Mouse (Mus musculus) kidney, postnatal 36 days (tissue): ENCODE data around the gene Il10.

ENCODE experiments used
- DNase-seq, 2 experiments: peaks; one replicate each; pipeline ENCODE4 v3.0.0; 2021 to 2022; ENCODE audit warnings: mixed read lengths in 2 of 2

Il10 gene

GRCm38 (mm10) chr1:131019492-131020098 is at the start of gene Il10:
Gene Il10, plus strand, starts transcription at chr1:131019845.
- DNase-seq: no peak

- DNase-seq: peak; percentile 41 to 71
Measured at GRCm38 (mm10) chr1:130979455-130979854, 40.2 kb upstream of the Il10 start.

- DNase-seq: peak; percentile 23 to 31
Measured at GRCm38 (mm10) chr1:130984441-130984840, 35.2 kb upstream of the Il10 start.

DNA sequence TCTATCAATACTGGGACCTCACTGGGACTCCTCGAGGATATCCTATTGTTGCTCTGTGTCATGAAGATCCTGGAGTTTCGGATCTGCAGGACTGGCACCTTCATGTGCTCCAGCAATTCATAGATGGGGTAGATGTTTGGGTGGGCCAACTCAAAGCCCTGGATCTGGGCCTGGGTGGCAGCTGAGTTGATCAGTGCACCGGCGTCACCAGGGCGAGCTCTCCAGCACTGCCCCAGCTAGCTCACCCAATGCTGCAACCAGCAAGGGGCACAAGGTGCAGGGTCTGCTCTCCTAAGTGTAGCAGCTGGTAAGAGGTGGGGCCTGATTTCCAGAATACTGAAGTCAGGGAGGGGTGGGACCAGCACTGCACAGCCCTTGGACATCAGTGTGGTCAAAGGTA is 32.6 kb upstream of the Il10 start:
- no peak for DNase-seq

DNA sequence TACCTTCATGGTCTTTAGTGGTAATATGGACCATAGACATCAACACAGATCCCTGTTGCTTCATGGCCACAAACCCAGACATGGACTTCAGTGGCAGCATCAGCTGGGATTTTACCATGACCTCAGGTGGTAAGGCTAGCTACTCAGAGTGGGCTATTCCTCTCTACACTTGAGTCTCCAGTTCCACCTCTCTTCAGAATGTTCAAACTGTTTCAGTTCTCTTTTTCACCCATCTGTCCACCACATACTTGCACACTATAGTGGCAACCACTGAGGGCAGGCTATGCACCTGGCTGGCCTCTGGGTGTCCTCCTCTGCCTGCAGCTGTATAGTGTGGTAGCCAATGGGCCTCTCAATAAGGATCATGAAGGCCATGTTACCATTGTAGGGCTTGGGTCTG is 32.2 kb upstream of the Il10 start:
- peak in 1 of 2 experiments; percentile 19 for DNase-seq

GRCm38 (mm10) chr1:130989331-130989730 is 30.3 kb upstream of the Il10 start:
- no peak for DNase-seq

- no peak for DNase-seq
Measured at GRCm38 (mm10) chr1:130990448-130990847, 29.2 kb upstream of the Il10 start.

DNA sequence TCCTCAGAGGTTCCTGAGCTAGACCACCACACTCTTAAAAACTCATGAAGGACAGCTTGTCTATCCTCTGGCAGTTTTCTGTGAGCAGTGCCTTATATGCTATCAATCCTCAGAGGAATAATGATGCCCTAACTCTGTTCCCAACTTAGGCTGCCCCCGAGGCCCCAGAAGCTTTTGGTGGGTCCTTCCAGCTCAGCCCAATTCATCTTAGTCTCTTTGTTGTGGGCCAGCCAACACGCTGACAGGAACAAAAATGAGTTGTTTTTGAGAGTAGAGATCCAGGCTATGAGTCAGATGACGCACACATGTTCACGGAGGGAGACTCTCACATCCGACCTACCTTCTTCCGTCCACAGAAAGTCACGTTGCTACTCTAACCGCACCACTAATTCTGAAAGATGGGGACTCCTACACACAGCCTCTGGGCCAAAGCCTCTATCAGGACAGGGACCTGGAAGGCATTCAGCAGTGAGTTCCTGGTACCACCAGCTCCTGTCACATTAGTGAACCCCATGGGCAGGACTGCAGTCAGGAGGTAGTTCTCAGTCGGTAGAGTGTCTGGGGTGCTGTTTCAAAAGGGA is 26.0 kb upstream of the Il10 start:
- no peak for DNase-seq

GRCm38 (mm10) chr1:130995515-130995914 is 24.1 kb upstream of the Il10 start:
- peak; percentile 9 to 21 for DNase-seq

GRCm38 (mm10) chr1:130996356-130996755 is 23.3 kb upstream of the Il10 start:
- no peak for DNase-seq

DNA sequence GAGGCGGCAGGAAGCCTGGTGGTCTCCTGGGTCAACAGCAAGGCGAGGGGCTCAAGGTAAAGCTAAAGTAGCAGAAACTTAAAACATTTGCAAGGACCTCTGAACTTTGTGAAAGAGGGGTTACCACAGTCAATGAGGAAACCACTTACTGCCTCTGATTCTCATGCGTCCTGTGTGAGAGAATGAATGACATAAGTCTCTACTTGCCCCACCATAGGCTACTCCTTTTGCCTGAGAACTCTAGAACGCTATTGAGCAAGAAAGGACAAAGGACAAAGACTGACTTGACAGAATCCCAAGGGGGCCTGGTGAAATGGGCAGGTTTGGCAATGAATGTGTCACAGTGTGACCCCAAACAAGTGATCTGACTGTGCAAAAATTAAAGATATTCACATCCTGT is 22.2 kb upstream of the Il10 start:
- DNase-seq: no peak

- DNase-seq: no peak
Measured at GRCm38 (mm10) chr1:130998321-130998720, 21.3 kb upstream of the Il10 start.

DNA sequence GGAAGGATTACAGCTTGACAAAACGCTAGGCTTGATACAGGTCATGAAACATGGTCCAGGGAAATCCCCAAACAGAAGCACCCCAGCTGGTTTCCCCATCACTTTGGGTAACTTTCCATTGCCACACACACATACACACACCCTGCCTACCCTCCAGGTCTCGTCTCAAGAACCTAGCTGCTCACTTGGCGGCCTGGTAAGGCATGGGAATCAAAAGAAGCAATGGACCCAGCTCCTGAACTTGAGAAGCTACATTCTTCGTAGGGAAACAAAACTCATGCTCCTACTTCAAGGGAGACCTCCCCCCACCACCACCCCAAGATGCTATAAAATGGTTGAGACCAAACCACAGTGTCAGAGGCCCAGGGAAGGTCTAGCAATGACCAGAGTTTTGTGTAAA is 19.9 kb upstream of the Il10 start:
- no peak for DNase-seq

- no peak for DNase-seq
Measured at GRCm38 (mm10) chr1:131000296-131000695, 19.3 kb upstream of the Il10 start.

DNA sequence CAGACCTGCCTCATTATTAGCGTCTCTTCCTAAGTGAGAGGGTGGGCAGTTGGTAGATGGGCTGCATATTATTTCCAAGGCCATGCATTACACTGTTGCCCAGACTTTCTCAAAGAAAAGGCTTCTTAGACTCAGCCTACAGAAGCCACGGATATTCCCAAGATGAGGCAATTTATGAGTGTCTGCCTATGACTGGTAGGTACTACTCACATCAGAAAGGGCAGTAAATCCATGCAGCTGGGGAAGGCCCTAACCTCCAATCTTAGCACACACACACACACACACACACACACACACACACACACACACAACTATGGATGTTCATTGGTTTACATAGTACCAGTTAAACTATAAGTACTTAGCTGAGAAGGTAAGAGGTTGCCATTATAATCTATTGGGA is 17.1 kb upstream of the Il10 start:
- DNase-seq: no peak

DNA sequence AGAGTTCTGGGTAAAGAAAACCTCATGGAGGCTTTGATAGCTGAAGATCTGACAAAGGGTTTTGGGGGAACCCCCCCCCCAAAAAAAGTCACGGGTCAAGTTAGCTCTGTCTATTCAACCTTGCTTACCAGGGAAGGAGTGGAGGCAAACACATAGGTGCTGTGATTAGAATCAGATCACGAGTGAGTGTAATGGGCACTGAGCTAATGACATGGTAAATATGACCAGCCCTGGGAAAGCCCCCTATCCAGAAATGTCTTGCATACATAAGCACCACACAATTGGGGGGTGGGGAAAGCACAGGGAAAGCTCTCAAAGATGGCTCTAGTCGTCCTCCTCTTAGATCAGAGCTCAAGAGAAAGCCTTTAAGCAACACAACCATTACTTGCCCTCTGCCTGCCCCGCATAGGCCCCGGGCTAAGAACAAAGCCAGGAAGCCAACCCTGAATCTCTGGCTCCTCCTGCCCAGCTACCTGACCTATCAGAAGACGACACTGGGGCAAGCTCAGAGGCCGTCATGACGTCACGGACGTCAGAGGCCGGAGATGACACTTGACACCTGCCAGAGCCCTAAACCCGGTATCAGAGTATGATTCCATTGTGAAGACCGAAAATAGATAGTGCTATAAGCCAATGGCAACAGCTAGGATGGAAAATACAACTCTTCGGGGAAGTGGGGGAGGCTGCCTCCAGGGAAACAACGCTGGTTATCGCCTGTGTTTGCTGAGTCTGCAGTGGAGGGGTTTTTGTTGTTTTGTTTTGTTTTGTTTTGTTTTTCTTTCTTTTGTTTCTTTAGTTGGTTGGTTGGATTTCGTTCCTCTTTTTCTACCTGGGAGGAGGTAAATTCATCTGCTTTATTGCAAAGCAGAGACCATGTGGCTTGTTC is 16.4 kb upstream of the Il10 start:
- DNase-seq: no peak

GRCm38 (mm10) chr1:131006069-131006468 is 13.6 kb upstream of the Il10 start:
- no peak for DNase-seq

GRCm38 (mm10) chr1:131010201-131011153 is 9.2 kb upstream of the Il10 start:
- no peak for DNase-seq

- DNase-seq: no peak
Measured at GRCm38 (mm10) chr1:131012494-131012893, 7.2 kb upstream of the Il10 start.

- DNase-seq: no peak
Measured at GRCm38 (mm10) chr1:131013926-131014325, 5.7 kb upstream of the Il10 start.

DNA sequence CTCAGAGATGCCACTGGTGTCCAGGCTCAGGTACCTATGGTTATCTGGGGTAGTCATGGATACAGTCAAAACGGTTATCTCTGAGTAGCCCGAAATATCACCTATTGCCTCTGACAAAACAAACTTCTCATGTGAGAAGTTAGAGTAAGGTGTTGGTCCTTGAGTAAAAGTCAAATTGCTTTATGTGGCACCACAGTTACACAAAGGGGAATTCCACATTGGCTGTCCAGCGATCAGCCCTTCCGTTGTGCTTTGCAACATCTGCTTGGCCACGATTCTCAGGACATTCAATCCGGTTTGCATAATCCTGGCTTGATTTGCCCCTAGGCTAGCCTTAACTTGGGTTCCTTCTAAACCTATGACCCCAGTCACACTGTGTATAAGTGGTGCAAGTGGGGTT is 4.4 kb upstream of the Il10 start:
- no peak for DNase-seq

- no peak for DNase-seq
Measured at GRCm38 (mm10) chr1:131015879-131016278, 3.8 kb upstream of the Il10 start.
